Mouse (Mus musculus) limb, embryonic 13.5 days (tissue): ENCODE data around the gene Paf1. TPM values are rescaled to one million over a fixed set of nuclear protein-coding genes. Genes with fewer than 3 reads are reported as not detected.
"Not testable (repeated sequence)": the region's sequence is repeated elsewhere in the genome, so short reads cannot be mapped to it uniquely, and the experiment has no call there.

ENCODE experiments used
- ATAC-seq: fragments of 200-750 bp; cut with Nextera tagmentation; 2 replicates; pipeline ENCODE4 v1.8.0; 2017; ENCODE audit warnings: low read depth, moderate number of reproducible peaks, moderate TSS enrichment; ENCODE audit not compliant: low FRiP score
- H3K27ac ChIP-seq: fragments of 300-500 bp; sonication (generic); 2 replicates; pipeline ENCODE4 v1.5.1; 2015; ENCODE audit warnings: inconsistent platforms, mild to moderate bottlenecking, moderate library complexity
- H3K27me3 ChIP-seq: fragments of 300-500 bp; sonication (generic); 2 replicates; pipeline ENCODE4 v1.6.1; 2015; ENCODE audit warnings: mild to moderate bottlenecking, inconsistent platforms
- H3K36me3 ChIP-seq: fragments of 300-500 bp; sonication (generic); 2 replicates; pipeline ENCODE4 v1.6.1; 2015; ENCODE audit warnings: inconsistent platforms, mild to moderate bottlenecking, moderate library complexity
- H3K4me1 ChIP-seq: fragments of 300-500 bp; sonication (generic); 2 replicates; pipeline ENCODE4 v1.6.1; 2015; ENCODE audit warnings: inconsistent platforms
- H3K4me2 ChIP-seq: fragments of 300-500 bp; sonication (generic); replicated peaks from 2 replicates; pipeline ENCODE4 v1.6.1; 2015; ENCODE audit warnings: inconsistent platforms, mild to moderate bottlenecking, moderate library complexity
- H3K4me3 ChIP-seq: fragments of 300-500 bp; sonication (generic); 2 replicates; pipeline ENCODE4 v1.5.1; 2015; ENCODE audit warnings: moderate library complexity, mild to moderate bottlenecking, inconsistent platforms
- H3K9ac ChIP-seq: fragments of 300-500 bp; sonication (generic); 2 replicates; pipeline ENCODE4 v1.6.1; 2015; ENCODE audit warnings: mild to moderate bottlenecking, inconsistent platforms
- H3K9me3 ChIP-seq: fragments of 300-500 bp; sonication (generic); 2 replicates; pipeline ENCODE4 v1.6.1; 2016; ENCODE audit warnings: inconsistent platforms
- WGBS: fragments of 180-500 bp; shearing (Covaris S2); methylation state at CpG from one replicate; pipeline ENCODE4 v1.1.7; 2015; 5-methylcytosine and 5-hydroxymethylcytosine counted together
- polyA plus RNA-seq: library from polyadenylated mRNA; unstranded; fragments of >200 nt; fragmentation: Nextera tagmentation; extraction: Ambion mirVana; gene quantifications from 2 replicates; pipeline ENCODE4 v1.2.1, GENCODE M21; 2015

Paf1 gene
- polyA plus RNA-seq, 1 experiment from 2014 or later, result 77.9 TPM

GRCm38 (mm10) chr7:28381017-28381790 lies 11.5 kb upstream of the Paf1 start:
- Histone ChIP-seq H3K9ac (peak overlapping the region; percentile 65), H3K9me3 (no peaks in the 10 kb centered on the region), H3K27me3 (no peaks in the 10 kb centered on the region), H3K4me1 (peaks cover 69% of the 10 kb centered on the region), H3K36me3 (peaks cover 20% of the 10 kb centered on the region), H3K27ac (peak overlapping the region; percentile 97), H3K4me2 (peak overlapping the region; percentile 75), H3K4me3 (peak overlapping the region; percentile 40)
- ATAC-seq, result peak; percentile 4; the same call in 1 of the 2 replicates
- 5% methylated on average over 30 of the region's 30 CpGs for WGBS

DNA sequence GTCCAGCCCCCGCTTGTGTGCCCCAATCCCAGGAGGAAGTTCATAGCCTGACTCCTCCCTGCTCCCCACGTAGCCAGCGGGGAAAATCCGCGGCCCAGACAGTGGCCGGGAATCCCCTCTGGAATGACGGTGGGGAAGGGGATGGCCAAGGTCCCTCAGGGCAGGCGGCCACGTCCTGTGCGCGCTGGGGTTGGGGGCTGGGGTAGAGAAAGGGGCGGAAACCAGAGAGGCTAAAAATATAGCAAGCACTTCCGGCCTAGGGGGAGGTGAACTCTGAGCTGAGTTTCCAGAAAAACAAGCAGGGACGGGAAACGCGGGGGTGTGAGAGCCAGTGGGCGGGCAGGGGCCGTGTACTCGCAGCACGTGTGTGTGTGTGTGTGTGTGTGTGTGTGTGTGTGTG lies 10.8 kb upstream of the Paf1 start:
- Histone ChIP-seq H3K4me3 (peak overlapping the region; percentile 40), H3K4me2 (peak overlapping the region; percentile 75), H3K27me3 (no peaks in the 10 kb centered on the region), H3K4me1 (peaks cover 67% of the 10 kb centered on the region), H3K9ac (peak overlapping the region; percentile 65), H3K9me3 (no peaks in the 10 kb centered on the region), H3K36me3 (peaks cover 24% of the 10 kb centered on the region), H3K27ac (peak overlapping the region; percentile 97)
- peak; percentile 58 for ATAC-seq
- WGBS, result under 1% methylated on average over 19 of the region's 20 CpGs

DNA sequence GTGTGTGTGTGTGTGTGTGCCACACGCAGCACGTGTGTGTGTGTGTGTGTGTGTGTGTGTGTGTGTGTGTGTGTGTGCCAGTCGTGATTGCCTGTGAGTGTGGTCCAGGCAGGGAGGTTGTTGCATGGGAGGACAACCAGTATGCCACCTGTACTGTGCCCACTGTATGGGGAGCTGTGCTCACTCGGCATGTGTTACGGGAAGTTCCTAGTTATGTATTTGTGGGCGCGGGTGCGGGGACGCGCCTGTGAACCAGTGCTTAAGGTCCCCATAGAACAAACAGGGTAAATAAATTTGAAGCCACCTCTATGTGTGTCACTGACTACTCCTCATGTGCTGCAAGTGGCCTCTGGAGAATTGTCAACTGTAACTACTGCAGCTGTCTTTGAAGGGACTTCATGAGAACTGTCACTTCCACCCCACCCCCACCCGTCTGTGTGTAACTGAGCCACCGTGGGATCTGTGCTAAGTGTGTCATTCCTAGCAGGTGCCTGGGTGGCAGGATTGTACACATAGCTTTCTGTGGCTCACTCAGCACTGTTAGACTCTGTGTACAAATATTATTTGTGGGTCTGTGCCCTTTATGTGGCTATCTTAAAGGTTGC lies 10.3 kb upstream of the Paf1 start:
- Histone ChIP-seq H3K4me3 (peak overlapping the region; percentile 40), H3K27me3 (no peaks in the 10 kb centered on the region), H3K36me3 (peaks cover 25% of the 10 kb centered on the region), H3K4me1 (peaks cover 62% of the 10 kb centered on the region), H3K9ac (peak overlapping the region; percentile 45; the same call in 1 of the 2 replicates), H3K4me2 (peak overlapping the region; percentile 75), H3K27ac (peak overlapping the region; percentile 97), H3K9me3 (no peaks in the 10 kb centered on the region)
- no peak for ATAC-seq
- 49% methylated on average over 10 of the region's 12 CpGs for WGBS

DNA sequence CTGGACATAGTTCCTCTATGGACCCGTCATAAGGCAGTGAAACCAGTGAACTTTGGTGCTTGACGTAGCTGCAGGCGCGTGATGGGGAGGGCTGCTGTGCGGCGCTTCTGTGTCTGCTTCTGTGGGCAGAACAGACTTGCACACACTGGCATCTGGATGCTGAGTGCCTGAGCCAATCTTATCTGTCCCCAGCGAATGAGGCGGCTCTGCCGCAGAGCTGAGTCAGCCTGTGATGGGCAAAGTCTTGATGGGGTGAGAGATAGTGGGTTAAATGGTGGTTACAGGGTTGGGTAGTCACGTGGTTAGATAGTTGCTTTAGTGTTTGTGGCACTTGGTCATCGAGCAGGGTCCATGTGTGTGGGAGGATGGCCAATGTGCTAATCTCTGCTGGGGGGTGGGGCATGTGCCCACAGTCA lies 9.8 kb upstream of the Paf1 start:
- H3K27ac ChIP-seq, result peak overlapping the region; percentile 97
- peak overlapping the region; percentile 13; the same call in 1 of the 2 replicates for H3K9ac ChIP-seq
- ATAC-seq, result no peak
- H3K27me3 ChIP-seq, result no peaks in the 10 kb centered on the region
- 69% methylated on average over 11 of the region's 11 CpGs for WGBS
- peak overlapping the region; percentile 75 for H3K4me2 ChIP-seq
- H3K36me3 ChIP-seq, result peaks cover 25% of the 10 kb centered on the region
- peaks cover 57% of the 10 kb centered on the region for H3K4me1 ChIP-seq
- no peak overlapping the region for H3K4me3 ChIP-seq
- H3K9me3 ChIP-seq, result no peaks in the 10 kb centered on the region

DNA sequence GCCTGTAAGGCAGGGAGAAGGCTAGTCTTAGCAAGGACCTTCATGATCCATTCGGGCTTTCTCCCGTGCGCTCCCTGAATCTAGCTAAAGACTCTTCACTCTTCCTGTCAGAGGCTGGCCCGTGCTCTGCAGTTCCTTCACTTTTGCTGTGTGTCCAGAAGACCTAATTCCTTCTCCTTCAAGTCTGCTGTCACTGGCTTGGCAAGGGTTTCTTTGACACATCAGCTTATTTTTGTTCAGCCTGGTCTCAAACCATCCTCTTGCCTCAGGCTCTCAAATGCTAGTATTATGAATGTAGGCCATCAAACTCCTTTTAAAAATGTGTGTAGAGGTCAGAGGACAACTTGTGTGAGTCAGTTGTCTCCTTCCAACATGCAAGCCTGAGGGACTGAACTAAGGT lies 9.1 kb upstream of the Paf1 start:
- Histone ChIP-seq H3K4me3 (no peak overlapping the region), H3K27ac (no peak overlapping the region; the same call in 1 of the 2 replicates), H3K4me1 (peaks cover 51% of the 10 kb centered on the region), H3K4me2 (no peak overlapping the region), H3K36me3 (peaks cover 29% of the 10 kb centered on the region), H3K9me3 (no peaks in the 10 kb centered on the region), H3K27me3 (no peaks in the 10 kb centered on the region), H3K9ac (no peak overlapping the region)
- WGBS, result 79% methylated on average over 4 of the region's 4 CpGs
- no peak for ATAC-seq

DNA sequence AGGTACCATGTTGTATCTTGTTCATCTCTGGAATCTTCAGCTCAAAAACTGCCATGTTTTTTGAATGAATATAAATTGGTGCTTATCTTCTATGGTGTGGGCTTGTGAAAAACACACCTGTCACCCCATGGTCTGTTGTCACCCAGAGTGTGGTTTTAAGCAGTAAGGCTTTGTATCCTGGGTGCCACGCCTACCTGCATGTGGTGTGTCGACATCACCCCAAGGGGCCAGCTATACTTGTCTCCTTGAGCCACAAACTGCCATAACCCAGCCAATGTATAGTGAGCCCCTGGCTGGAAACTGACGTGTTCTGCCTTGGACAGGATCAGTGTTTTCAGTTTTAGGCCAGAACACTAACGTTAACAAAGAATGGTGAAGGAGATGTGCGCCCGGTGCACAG lies 8.6 kb upstream of the Paf1 start:
- ATAC-seq, result no peak
- Histone ChIP-seq H3K27ac (no peak overlapping the region), H3K4me1 (peaks cover 51% of the 10 kb centered on the region), H3K4me3 (no peak overlapping the region), H3K4me2 (no peak overlapping the region), H3K27me3 (no peaks in the 10 kb centered on the region), H3K36me3 (peaks cover 35% of the 10 kb centered on the region), H3K9me3 (no peaks in the 10 kb centered on the region), H3K9ac (0 out of 2 replicates have a peak overlapping the region, but pooled peaks have one; percentile 35)
- 87% methylated on average over 6 of the region's 6 CpGs for WGBS

GRCm38 (mm10) chr7:28385196-28385595 lies 7.6 kb upstream of the Paf1 start:
- no peak for ATAC-seq
- H3K27me3 ChIP-seq, result no peaks in the 10 kb centered on the region
- H3K36me3 ChIP-seq, result peaks cover 45% of the 10 kb centered on the region
- H3K9me3 ChIP-seq, result no peaks in the 10 kb centered on the region
- 94% methylated on average over 9 of the region's 9 CpGs for WGBS
- H3K27ac ChIP-seq, result no peak overlapping the region
- no peak overlapping the region for H3K9ac ChIP-seq
- H3K4me1 ChIP-seq, result peaks cover 41% of the 10 kb centered on the region
- H3K4me2 ChIP-seq, result no peak overlapping the region
- no peak overlapping the region for H3K4me3 ChIP-seq

DNA sequence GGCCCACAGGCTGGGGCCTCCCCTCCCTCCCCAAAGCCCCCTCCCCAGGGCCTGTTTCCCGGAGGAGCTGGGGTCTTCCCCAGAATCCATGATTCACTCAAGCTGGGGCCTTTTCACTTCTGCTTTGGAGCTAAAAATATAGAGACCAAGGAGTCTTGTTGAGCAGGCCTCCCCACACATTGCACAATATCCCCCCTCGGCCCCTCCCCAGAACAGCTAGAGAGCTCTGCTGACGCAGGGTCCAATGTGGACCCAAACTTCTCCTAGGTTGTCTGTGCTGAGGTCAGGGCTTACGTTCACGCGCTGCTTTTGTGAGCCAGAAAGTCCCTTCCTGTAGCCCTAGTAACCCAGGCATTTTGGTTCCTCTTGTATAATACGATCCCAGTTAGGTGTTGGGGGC lies 6.7 kb upstream of the Paf1 start:
- Histone ChIP-seq H3K4me1 (peaks cover 33% of the 10 kb centered on the region), H3K27me3 (no peaks in the 10 kb centered on the region), H3K4me3 (no peak overlapping the region), H3K4me2 (no peak overlapping the region), H3K9ac (no peak overlapping the region; the same call in 1 of the 2 replicates), H3K36me3 (peaks cover 52% of the 10 kb centered on the region), H3K27ac (no peak overlapping the region; the same call in 1 of the 2 replicates), H3K9me3 (no peaks in the 10 kb centered on the region)
- ATAC-seq, result no peak
- WGBS, result 81% methylated on average over 7 of the region's 7 CpGs

DNA sequence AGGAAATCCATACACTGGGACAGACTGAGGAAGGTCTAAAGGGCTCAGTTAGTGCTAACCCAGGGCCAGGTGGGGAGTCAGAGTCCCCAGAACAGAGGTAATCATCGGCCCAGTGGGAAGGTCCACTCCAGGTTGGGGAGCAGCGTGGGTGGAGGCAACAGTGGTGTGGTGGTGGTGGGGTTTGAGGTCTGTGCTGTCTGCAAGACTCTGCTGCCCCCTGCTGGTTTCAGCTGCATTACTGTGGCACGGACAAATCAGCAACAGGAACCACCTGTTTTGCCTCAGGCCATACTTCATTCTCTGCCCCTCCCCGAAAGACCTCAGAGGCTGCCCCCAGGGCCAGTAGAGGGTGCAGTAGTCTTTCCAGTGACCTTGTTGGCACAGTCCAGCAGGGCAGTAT lies 6.3 kb upstream of the Paf1 start:
- 4% methylated on average over 4 of the region's 4 CpGs for WGBS
- no peaks in the 10 kb centered on the region for H3K9me3 ChIP-seq
- no peaks in the 10 kb centered on the region for H3K27me3 ChIP-seq
- peaks cover 33% of the 10 kb centered on the region for H3K4me1 ChIP-seq
- no peak overlapping the region; the same call in 1 of the 2 replicates for H3K27ac ChIP-seq
- H3K4me2 ChIP-seq, result no peak overlapping the region
- peaks cover 52% of the 10 kb centered on the region for H3K36me3 ChIP-seq
- ATAC-seq, result peak; percentile 66
- H3K4me3 ChIP-seq, result no peak overlapping the region
- H3K9ac ChIP-seq, result no peak overlapping the region; the same call in 1 of the 2 replicates

DNA sequence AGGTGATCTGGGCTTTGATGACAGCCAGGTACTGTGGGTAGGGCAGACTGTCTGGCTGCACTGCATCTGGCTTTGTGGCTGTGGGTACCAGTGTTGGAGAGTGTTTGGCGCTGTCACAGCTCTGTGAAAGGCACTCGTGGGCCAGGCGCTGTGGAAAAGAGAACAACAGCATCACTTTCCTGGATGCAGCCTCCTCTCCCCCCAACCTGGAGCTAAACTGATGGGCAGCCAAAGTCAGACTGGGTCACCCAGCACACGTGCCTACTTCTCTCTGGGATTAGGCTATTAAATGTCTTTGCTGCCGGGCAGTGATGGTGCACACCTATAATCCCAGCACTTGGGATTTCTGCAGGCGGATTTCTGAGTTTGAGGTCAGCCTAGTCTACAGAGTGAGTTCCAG lies 5.9 kb upstream of the Paf1 start:
- ATAC-seq, result not testable (repeated sequence)
- H3K36me3 ChIP-seq, result peaks cover 52% of the 10 kb centered on the region

GRCm38 (mm10) chr7:28387384-28387783 lies 5.4 kb upstream of the Paf1 start:
- not testable (repeated sequence) for H3K9me3 ChIP-seq, H3K9ac ChIP-seq, H3K4me3 ChIP-seq, ATAC-seq, H3K27ac ChIP-seq, H3K27me3 ChIP-seq, H3K4me2 ChIP-seq
- 89% methylated on average over 7 of the region's 7 CpGs for WGBS
- peaks cover 29% of the 10 kb centered on the region for H3K4me1 ChIP-seq
- H3K36me3 ChIP-seq, result peaks cover 52% of the 10 kb centered on the region

More for the DNA sequence above, 5.9 kb upstream of the Paf1 start:
- 82% methylated on average over 6 of the region's 6 CpGs for WGBS
- H3K4me2 ChIP-seq, H3K27ac ChIP-seq, H3K9ac ChIP-seq, H3K27me3 ChIP-seq, H3K4me3 ChIP-seq, H3K9me3 ChIP-seq: not testable (repeated sequence)
- H3K4me1 ChIP-seq, result peaks cover 33% of the 10 kb centered on the region

GRCm38 (mm10) chr7:28390331-28390730 lies 2.4 kb upstream of the Paf1 start:
- ATAC-seq, result no peak
- Histone ChIP-seq H3K9me3 (no peaks in the 10 kb centered on the region), H3K27ac (no peak overlapping the region), H3K27me3 (no peaks in the 10 kb centered on the region), H3K4me2 (no peak overlapping the region), H3K4me3 (no peak overlapping the region), H3K4me1 (peaks cover 23% of the 10 kb centered on the region), H3K36me3 (peaks cover 61% of the 10 kb centered on the region), H3K9ac (no peak overlapping the region)
- WGBS, result 96% methylated on average over 3 of the region's 3 CpGs
